Mouse (Mus musculus): ENCODE measurements around the gene Atad2b.

- TF ChIP-seq CHD2 (IDR thresholded peaks at IDR 0.05; ENCODE audit: low read depth, low read length) (no peak), HCFC1 (IDR thresholded peaks at IDR 0.05; ENCODE audit: borderline replicate concordance, insufficient read depth, low read length) (no peak), ZNF384 (IDR thresholded peaks at IDR 0.05; ENCODE audit: low read depth, low read length) (no peak), MAFK (IDR thresholded peaks at IDR 0.05; ENCODE audit: insufficient read depth, low read depth, low read length) (no peak)
Observed at GRCm38 (mm10) chr12:5070131-5070530, 153.0 kb downstream of the Atad2b start.

All from ES-E14 (cell line).